Comparison of ENCODE assay signal across 24 mouse cellular contexts in genomic region chr7:93023489-93024130, GRCm38 (mm10). TPM values are rescaled to one million over a fixed set of nuclear protein-coding genes. Genes with fewer than 3 reads are reported as not detected.
DNase-seq lines count a peak whose midpoint lies in the region; ATAC-seq and TF ChIP-seq lines count a peak whose summit lies in the region.
"Had no signal": no experiment of that assay in that cellular context is flagged by ENCODE, and none has a peak within 500 bp of the region (broad histone marks: within the 10 kb centered on the region; RNA-seq: fewer than 3 reads in every experiment).

No protein-coding gene starts in this region.

- no peak overlapping the region for H3K4me3 ChIP-seq in forebrain, embryonic 11.5 days (ENCODE audit: low read depth, low read length)
- no peak overlapping the region for H3K4me3 ChIP-seq in forebrain, embryonic 10.5 days
- no peak overlapping the region for H3K4me3 ChIP-seq in midbrain, embryonic 11.5 days (ENCODE audit: low read depth, low read length)
- no peak overlapping the region for H3K4me3 ChIP-seq in midbrain, postnatal 0 days (ENCODE audit: low read depth, low read length)
- no peak overlapping the region for H3K4me3 ChIP-seq in midbrain, embryonic 13.5 days (replicated peaks)
- H3K4me3 ChIP-seq: forebrain, embryonic 12.5 days; forebrain, embryonic 15.5 days; heart, embryonic 12.5 days; heart, embryonic 15.5 days; hindbrain, embryonic 10.5 days had no signal

- H3K4me1 ChIP-seq in forebrain, embryonic 11.5 days (replicated peaks; ENCODE audit: control insufficient read depth, insufficient read depth, low read length): peaks cover 4% of the 10 kb centered on the region
- H3K4me1 ChIP-seq in forebrain, embryonic 10.5 days: peaks cover 25% of the 10 kb centered on the region
- peaks cover 17% of the 10 kb centered on the region for H3K4me1 ChIP-seq in midbrain, embryonic 11.5 days (ENCODE audit: control insufficient read depth, insufficient read depth, low read length)
- H3K4me1 ChIP-seq in midbrain, postnatal 0 days (ENCODE audit: insufficient read depth, low read length): no peaks in the 10 kb centered on the region
- H3K4me1 ChIP-seq in midbrain, embryonic 13.5 days (replicated peaks): peaks cover 16% of the 10 kb centered on the region
- H3K4me1 ChIP-seq: forebrain, embryonic 15.5 days; heart, embryonic 12.5 days; heart, embryonic 15.5 days had no signal

- intact Hi-C loops in left cerebral cortex, postnatal 4 days (cut with DNase I): no loop called here

- H3K9ac ChIP-seq in forebrain, embryonic 11.5 days (ENCODE audit: low read length): no peak overlapping the region
- no peak overlapping the region for H3K9ac ChIP-seq in midbrain, embryonic 11.5 days (ENCODE audit: low read length)
- no peak overlapping the region for H3K9ac ChIP-seq in midbrain, postnatal 0 days (replicated peaks; ENCODE audit: low read length, poor library complexity, severe bottlenecking)
- H3K9ac ChIP-seq in midbrain, embryonic 13.5 days (replicated peaks): no peak overlapping the region
- H3K9ac ChIP-seq: forebrain, embryonic 12.5 days; forebrain, embryonic 15.5 days; heart, embryonic 12.5 days; heart, embryonic 15.5 days; hindbrain, embryonic 14.5 days had no signal

- no peaks in the 10 kb centered on the region for H3K36me3 ChIP-seq in forebrain, embryonic 11.5 days (ENCODE audit: control insufficient read depth, insufficient read depth, low read length)
- H3K36me3 ChIP-seq in forebrain, embryonic 10.5 days (replicated peaks): no peaks in the 10 kb centered on the region
- no peaks in the 10 kb centered on the region for H3K36me3 ChIP-seq in midbrain, embryonic 11.5 days (ENCODE audit: control insufficient read depth, insufficient read depth, low read length)
- H3K36me3 ChIP-seq in midbrain, postnatal 0 days (ENCODE audit: insufficient read depth, low read length): no peaks in the 10 kb centered on the region
- no peaks in the 10 kb centered on the region for H3K36me3 ChIP-seq in midbrain, embryonic 13.5 days
- H3K36me3 ChIP-seq: forebrain, embryonic 12.5 days; forebrain, embryonic 15.5 days; heart, embryonic 12.5 days; heart, embryonic 15.5 days; hindbrain, embryonic 10.5 days had no signal

- no peak for DNase-seq in forebrain, embryonic 11.5 days (ENCODE audit: low spot score)
- no peak for DNase-seq in forebrain, embryonic 10.5 days (ENCODE audit: extremely low spot score, low spot score)
- peak; percentile 92 for DNase-seq in midbrain, embryonic 11.5 days (ENCODE audit: low spot score, missing footprints)
- DNase-seq in midbrain, postnatal 0 days (ENCODE audit: low spot score): no peak
- DNase-seq in retina, postnatal 7 days (ENCODE audit: low read depth, low spot score): peak; percentile 4
- no peak for DNase-seq in left cerebral cortex, postnatal 4 days
- no peak for DNase-seq in layer of hippocampus, adult 8-10 months (ENCODE audit: low spot score in 2 of 2)
- DNase-seq: adrenal gland, adult 8-10 months; adrenal gland, postnatal 25 days; cerebellum, adult 18-20 months; cerebellum, adult 9-10 months; cerebellum, postnatal 14 days; gastrocnemius, postnatal 25 days; heart, adult 18-20 months; heart, postnatal 10 days; heart, postnatal 36 days had no signal

- H3K9me3 ChIP-seq in forebrain, embryonic 11.5 days (ENCODE audit: control insufficient read depth, low read length): no peaks in the 10 kb centered on the region
- no peaks in the 10 kb centered on the region for H3K9me3 ChIP-seq in forebrain, embryonic 10.5 days
- no peaks in the 10 kb centered on the region for H3K9me3 ChIP-seq in midbrain, embryonic 11.5 days (ENCODE audit: control insufficient read depth, low read length)
- no peaks in the 10 kb centered on the region for H3K9me3 ChIP-seq in midbrain, postnatal 0 days (ENCODE audit: low read length)
- H3K9me3 ChIP-seq in midbrain, embryonic 13.5 days: no peaks in the 10 kb centered on the region
- H3K9me3 ChIP-seq: forebrain, embryonic 12.5 days; forebrain, embryonic 15.5 days; heart, embryonic 12.5 days; heart, embryonic 15.5 days; hindbrain, embryonic 10.5 days had no signal

- peak; percentile 69 for ATAC-seq in forebrain, embryonic 11.5 days (replicated peaks; ENCODE audit: low FRiP score)
- ATAC-seq in midbrain, embryonic 11.5 days (ENCODE audit: low FRiP score): peak; percentile 85
- ATAC-seq in midbrain, postnatal 0 days (ENCODE audit: low FRiP score): no peak
- ATAC-seq in midbrain, embryonic 13.5 days: peak; percentile 88
- ATAC-seq: activated CD4-positive, CD25-positive, alpha-beta regulatory T cell, adult 4 months; forebrain, embryonic 15.5 days had no signal

- WGBS in forebrain, embryonic 11.5 days: 17% methylated on average over 5 of the region's 5 CpGs
- WGBS in forebrain, embryonic 10.5 days: 24% methylated on average over 5 of the region's 5 CpGs
- WGBS in midbrain, embryonic 11.5 days: 10% methylated on average over 5 of the region's 5 CpGs
- 17% methylated on average over 5 of the region's 5 CpGs for WGBS in midbrain, postnatal 0 days
- 24% methylated on average over 5 of the region's 5 CpGs for WGBS in midbrain, embryonic 13.5 days

- no peak for TF ChIP-seq CTCF in midbrain, postnatal 0 days (IDR thresholded peaks at IDR 0.05)

- H3K4me2 ChIP-seq in forebrain, embryonic 11.5 days (ENCODE audit: low read depth, low read length, severe bottlenecking): peak overlapping the region; percentile 18; the same call in 1 of the 2 replicates
- H3K4me2 ChIP-seq in midbrain, embryonic 11.5 days: peak overlapping the region; percentile 24; the same call in 1 of the 2 replicates
- H3K4me2 ChIP-seq in midbrain, postnatal 0 days (ENCODE audit: low read depth, low read length, poor library complexity, severe bottlenecking): no peak overlapping the region
- H3K4me2 ChIP-seq in midbrain, embryonic 13.5 days (replicated peaks): no peak overlapping the region
- H3K4me2 ChIP-seq: forebrain, embryonic 12.5 days; forebrain, embryonic 15.5 days; heart, embryonic 12.5 days; heart, embryonic 15.5 days; hindbrain, embryonic 14.5 days had no signal

- H3K27ac ChIP-seq in forebrain, embryonic 11.5 days (ENCODE audit: low read depth, low read length): no peak overlapping the region
- no peak overlapping the region for H3K27ac ChIP-seq in forebrain, embryonic 10.5 days
- peak overlapping the region; percentile 46; the same call in 1 of the 2 replicates for H3K27ac ChIP-seq in midbrain, embryonic 11.5 days (ENCODE audit: low read depth, low read length)
- H3K27ac ChIP-seq in midbrain, postnatal 0 days (ENCODE audit: low read depth, low read length): no peak overlapping the region
- H3K27ac ChIP-seq in midbrain, embryonic 13.5 days: no peak overlapping the region
- H3K27ac ChIP-seq: forebrain, embryonic 12.5 days; forebrain, embryonic 15.5 days; heart, embryonic 15.5 days; hindbrain, embryonic 10.5 days; hindbrain, embryonic 14.5 days had no signal

- H3K27me3 ChIP-seq in forebrain, embryonic 11.5 days (ENCODE audit: control insufficient read depth, insufficient read depth, low read length): peaks cover 4% of the 10 kb centered on the region
- peaks cover 59% of the 10 kb centered on the region for H3K27me3 ChIP-seq in forebrain, embryonic 10.5 days (ENCODE audit: poor library complexity, severe bottlenecking)
- H3K27me3 ChIP-seq in midbrain, embryonic 11.5 days (ENCODE audit: control insufficient read depth, insufficient read depth, low read length): 0 out of 2 replicates have a peak, but pooled peaks cover 2% of the 10 kb centered on the region
- 0 out of 2 replicates have a peak, but pooled peaks cover 4% of the 10 kb centered on the region for H3K27me3 ChIP-seq in midbrain, postnatal 0 days (ENCODE audit: insufficient read depth, low read length)
- peaks cover 15% of the 10 kb centered on the region; the same call in 1 of the 2 replicates for H3K27me3 ChIP-seq in midbrain, embryonic 13.5 days
- H3K27me3 ChIP-seq: forebrain, embryonic 15.5 days; heart, embryonic 12.5 days; heart, embryonic 15.5 days had no signal

RNA-seq across cellular contexts. Expression of gene Fam181b, which starts 56.1 kb away (rescaled TPM):
- polyA plus RNA-seq in forebrain, embryonic 11.5 days (2014; fragmentation: Nextera tagmentation; extraction: Ambion mirVana): 49.5 and 51.4 TPM in 2 replicates
- polyA plus RNA-seq in forebrain, embryonic 10.5 days (2016; fragmentation: Nextera tagmentation; extraction: Ambion mirVana): 33.3 and 34.6 TPM in 2 replicates
- polyA plus RNA-seq in midbrain, embryonic 11.5 days (2014; fragmentation: Nextera tagmentation; extraction: Ambion mirVana): 53.7 and 66.6 TPM in 2 replicates
- 59.1 and 61.4 TPM in 2 replicates for total RNA-seq in midbrain, postnatal 0 days (2014; rRNA removed)
- 33.5 and 34.2 TPM in 2 replicates for polyA plus RNA-seq in midbrain, postnatal 0 days (2015; fragmentation: Nextera tagmentation; extraction: Ambion mirVana)
- polyA plus RNA-seq in midbrain, embryonic 13.5 days (2015; fragmentation: Nextera tagmentation; extraction: Ambion mirVana): 27.5 and 37.5 TPM in 2 replicates
- total RNA-seq in left cerebral cortex, postnatal 4 days (2021): 10 to 100 TPM; 20.2 to 20.5 TPM
- total RNA-seq in layer of hippocampus, adult 8-10 months (2022): 10 to 100 TPM; 16.6 to 21.8 (median 19.6) TPM
- polyA plus RNA-seq: activated CD4-positive, CD25-positive, alpha-beta regulatory T cell, adult 4 months had no signal

Comparison
In these comparisons a context has a peak if more than half of its experiments do, and no peak if none do; other contexts are left out.
1. DNase-seq: peak in midbrain, embryonic 11.5 days (single experiment) and retina, postnatal 7 days (single experiment); none in forebrain, embryonic 11.5 days (single experiment), forebrain, embryonic 10.5 days (single experiment), midbrain, postnatal 0 days (single experiment), left cerebral cortex, postnatal 4 days (single experiment) and layer of hippocampus, adult 8-10 months (0 of 2).
2. H3K4me2 ChIP-seq: peak in forebrain, embryonic 11.5 days (single experiment) and midbrain, embryonic 11.5 days (single experiment); none in midbrain, postnatal 0 days (single experiment) and midbrain, embryonic 13.5 days (single experiment).